Mouse (Mus musculus): ENCODE measurements around the gene Nck2. TPM values are rescaled to one million over a fixed set of nuclear protein-coding genes. Genes with fewer than 3 reads are reported as not detected.
A peak's percentile ranks its signal among the peaks of the same experiment; 100 is the strongest.

The Nck2 gene
- polyA plus RNA-seq, 1 experiment from 2014 or later = 32.3 TPM

GRCm38 (mm10) chr1:43426993-43427535 is 17.3 kb upstream of the Nck2 start:
- 83% methylated on average over 6 of the region's 6 CpGs for WGBS
- no peak overlapping the region for H3K27ac ChIP-seq (ENCODE audit: low read length)
- no peak for ATAC-seq

GRCm38 (mm10) chr1:43429924-43430876 is 14.2 kb upstream of the Nck2 start:
- Histone ChIP-seq H3K27ac (ENCODE audit: low read length) (no peak overlapping the region), H3K27me3 (ENCODE audit: control insufficient read depth, insufficient read depth, low read depth, low read length) (no peaks in the 10 kb centered on the region), H3K4me1 (ENCODE audit: control insufficient read depth, insufficient read depth, low read length) (no peaks in the 10 kb centered on the region), H3K9ac (ENCODE audit: low read depth, low read length) (no peak overlapping the region), H3K4me3 (ENCODE audit: low read depth, low read length) (no peak overlapping the region), H3K9me3 (replicated peaks; ENCODE audit: control insufficient read depth, low read length, poor library complexity, severe bottlenecking) (no peaks in the 10 kb centered on the region; the same call in 1 of the 2 replicates), H3K36me3 (ENCODE audit: control insufficient read depth, insufficient read depth, low read length) (no peaks in the 10 kb centered on the region), H3K4me2 (ENCODE audit: low read length) (no peak overlapping the region)
- 92% methylated on average over 9 of the region's 9 CpGs for WGBS
- no peak for ATAC-seq

More at GRCm38 (mm10) chr1:43426993-43427535, 17.3 kb upstream of the Nck2 start:
- Histone ChIP-seq H3K4me2 (ENCODE audit: low read length) (no peak overlapping the region), H3K27me3 (ENCODE audit: control insufficient read depth, insufficient read depth, low read depth, low read length) (no peaks in the 10 kb centered on the region), H3K4me3 (ENCODE audit: low read depth, low read length) (no peak overlapping the region), H3K36me3 (ENCODE audit: control insufficient read depth, insufficient read depth, low read length) (no peaks in the 10 kb centered on the region), H3K4me1 (ENCODE audit: control insufficient read depth, insufficient read depth, low read length) (no peaks in the 10 kb centered on the region), H3K9me3 (replicated peaks; ENCODE audit: control insufficient read depth, low read length, poor library complexity, severe bottlenecking) (no peaks in the 10 kb centered on the region; the same call in 1 of the 2 replicates), H3K9ac (ENCODE audit: low read depth, low read length) (no peak overlapping the region)

- no peak for ATAC-seq
- Histone ChIP-seq H3K4me2 (ENCODE audit: low read length) (no peak overlapping the region), H3K9me3 (replicated peaks; ENCODE audit: control insufficient read depth, low read length, poor library complexity, severe bottlenecking) (no peaks in the 10 kb centered on the region), H3K27me3 (ENCODE audit: control insufficient read depth, insufficient read depth, low read depth, low read length) (no peaks in the 10 kb centered on the region), H3K36me3 (ENCODE audit: control insufficient read depth, insufficient read depth, low read length) (no peaks in the 10 kb centered on the region), H3K9ac (ENCODE audit: low read depth, low read length) (no peak overlapping the region), H3K4me3 (ENCODE audit: low read depth, low read length) (no peak overlapping the region), H3K27ac (ENCODE audit: low read length) (no peak overlapping the region), H3K4me1 (ENCODE audit: control insufficient read depth, insufficient read depth, low read length) (no peaks in the 10 kb centered on the region)
- WGBS = 83% methylated on average over 4 of the region's 4 CpGs
These were observed 10.5 kb upstream of the Nck2 start for GRCm38 (mm10) chr1:43433853-43434252.

GRCm38 (mm10) chr1:43436554-43436953 is 7.8 kb upstream of the Nck2 start:
- Histone ChIP-seq H3K9ac (ENCODE audit: low read depth, low read length) (no peak overlapping the region), H3K27me3 (ENCODE audit: control insufficient read depth, insufficient read depth, low read depth, low read length) (no peaks in the 10 kb centered on the region), H3K36me3 (ENCODE audit: control insufficient read depth, insufficient read depth, low read length) (no peaks in the 10 kb centered on the region), H3K9me3 (replicated peaks; ENCODE audit: control insufficient read depth, low read length, poor library complexity, severe bottlenecking) (no peaks in the 10 kb centered on the region), H3K4me3 (ENCODE audit: low read depth, low read length) (no peak overlapping the region), H3K27ac (ENCODE audit: low read length) (no peak overlapping the region), H3K4me2 (ENCODE audit: low read length) (no peak overlapping the region), H3K4me1 (ENCODE audit: control insufficient read depth, insufficient read depth, low read length) (no peaks in the 10 kb centered on the region)
- no peak for ATAC-seq

GRCm38 (mm10) chr1:43439261-43439660 is 5.1 kb upstream of the Nck2 start:
- WGBS = 79% methylated on average over 1 of the region's 1 CpGs
- no peak overlapping the region for H3K9ac ChIP-seq (ENCODE audit: low read depth, low read length)
- H3K9me3 ChIP-seq (replicated peaks; ENCODE audit: control insufficient read depth, low read length, poor library complexity, severe bottlenecking) = no peaks in the 10 kb centered on the region
- no peaks in the 10 kb centered on the region for H3K4me1 ChIP-seq (ENCODE audit: control insufficient read depth, insufficient read depth, low read length)
- no peak overlapping the region for H3K4me2 ChIP-seq (ENCODE audit: low read length)
- no peak for ATAC-seq
- no peak overlapping the region for H3K27ac ChIP-seq (ENCODE audit: low read length)
- no peaks in the 10 kb centered on the region for H3K27me3 ChIP-seq (ENCODE audit: control insufficient read depth, insufficient read depth, low read depth, low read length)
- no peaks in the 10 kb centered on the region for H3K36me3 ChIP-seq (ENCODE audit: control insufficient read depth, insufficient read depth, low read length)
- H3K4me3 ChIP-seq (ENCODE audit: low read depth, low read length) = no peak overlapping the region

- no peak overlapping the region for H3K4me2 ChIP-seq (ENCODE audit: low read length)
- H3K4me1 ChIP-seq (ENCODE audit: control insufficient read depth, insufficient read depth, low read length) = peaks cover 15% of the 10 kb centered on the region
- WGBS = 87% methylated on average over 2 of the region's 2 CpGs
- no peak overlapping the region for H3K9ac ChIP-seq (ENCODE audit: low read depth, low read length)
- no peak overlapping the region for H3K27ac ChIP-seq (ENCODE audit: low read length)
- H3K9me3 ChIP-seq (replicated peaks; ENCODE audit: control insufficient read depth, low read length, poor library complexity, severe bottlenecking) = no peaks in the 10 kb centered on the region
- ATAC-seq = no peak
- H3K36me3 ChIP-seq (ENCODE audit: control insufficient read depth, insufficient read depth, low read length) = no peaks in the 10 kb centered on the region
- H3K4me3 ChIP-seq (ENCODE audit: low read depth, low read length) = no peak overlapping the region
- no peaks in the 10 kb centered on the region for H3K27me3 ChIP-seq (ENCODE audit: control insufficient read depth, insufficient read depth, low read depth, low read length)
These were observed 1.8 kb upstream of the Nck2 start for GRCm38 (mm10) chr1:43442568-43442967.

- peaks cover 26% of the 10 kb centered on the region for H3K4me1 ChIP-seq (ENCODE audit: control insufficient read depth, insufficient read depth, low read length)
- no peaks in the 10 kb centered on the region for H3K27me3 ChIP-seq (ENCODE audit: control insufficient read depth, insufficient read depth, low read depth, low read length)
- H3K4me2 ChIP-seq (ENCODE audit: low read length) = peak overlapping the region; percentile 90
- peak overlapping the region; percentile 100 for H3K4me3 ChIP-seq (ENCODE audit: low read depth, low read length)
- no peaks in the 10 kb centered on the region for H3K36me3 ChIP-seq (ENCODE audit: control insufficient read depth, insufficient read depth, low read length)
- peak overlapping the region; percentile 98 for H3K9ac ChIP-seq (ENCODE audit: low read depth, low read length)
- peak; percentile 95 for ATAC-seq
- peak overlapping the region; percentile 91 for H3K27ac ChIP-seq (ENCODE audit: low read length)
- H3K9me3 ChIP-seq (replicated peaks; ENCODE audit: control insufficient read depth, low read length, poor library complexity, severe bottlenecking) = no peaks in the 10 kb centered on the region
- 1% methylated on average over 60 of the region's 86 CpGs for WGBS
These were observed 1.1 kb downstream of the Nck2 start for GRCm38 (mm10) chr1:43445170-43446088.

GRCm38 (mm10) chr1:43446089-43446533 is 1.7 kb downstream of the Nck2 start:
- ATAC-seq = peak; percentile 79
- Histone ChIP-seq H3K4me1 (ENCODE audit: control insufficient read depth, insufficient read depth, low read length) (peaks cover 26% of the 10 kb centered on the region), H3K9me3 (replicated peaks; ENCODE audit: control insufficient read depth, low read length, poor library complexity, severe bottlenecking) (no peaks in the 10 kb centered on the region), H3K9ac (ENCODE audit: low read depth, low read length) (peak overlapping the region; percentile 98), H3K27ac (ENCODE audit: low read length) (peak overlapping the region; percentile 91), H3K4me3 (ENCODE audit: low read depth, low read length) (peak overlapping the region; percentile 100), H3K27me3 (ENCODE audit: control insufficient read depth, insufficient read depth, low read depth, low read length) (no peaks in the 10 kb centered on the region), H3K4me2 (ENCODE audit: low read length) (peak overlapping the region; percentile 90), H3K36me3 (ENCODE audit: control insufficient read depth, insufficient read depth, low read length) (no peaks in the 10 kb centered on the region)
- whole genome bisulfite sequencing = 0% methylated on average over 34 of the region's 44 CpGs
